Mouse (Mus musculus) small intestine, adult 2 months (tissue): ENCODE measurements at regions not wholly inside any gene's neighbourhood (a gene's known extent, or its start where the extent isn't known, plus 50 kb on each side); places are given as distances from the start of the nearest gene placed in this dataset.

Experiments used
- H3K27ac ChIP-seq: fragments of 200-500 bp; 2 replicates; pipeline ENCODE4 v1.5.1; 2012; ENCODE audit warnings: low read depth, low read length, control low read depth, inconsistent platforms; ENCODE audit not compliant: insufficient read depth
- H3K27me3 ChIP-seq: fragments of 200-500 bp; 2 replicates; pipeline ENCODE4 v1.6.1; 2012; ENCODE audit warnings: mild to moderate bottlenecking, moderate library complexity, low read length, inconsistent platforms; ENCODE audit not compliant: control insufficient read depth, insufficient read depth
- H3K36me3 ChIP-seq: fragments of 200-500 bp; 2 replicates; pipeline ENCODE4 v1.6.1; 2012; ENCODE audit warnings: mild to moderate bottlenecking, low read length, control low read depth, inconsistent platforms; ENCODE audit not compliant: control insufficient read depth, insufficient read depth
- H3K4me1 ChIP-seq: fragments of 200-500 bp; 2 replicates; pipeline ENCODE4 v1.6.1; 2012; ENCODE audit warnings: low read length, inconsistent platforms, mixed read lengths; ENCODE audit not compliant: control insufficient read depth, insufficient read depth, insufficient read length
- H3K4me3 ChIP-seq: fragments of 200-500 bp; 2 replicates; pipeline ENCODE4 v1.5.1; 2012; ENCODE audit warnings: low read depth, mild to moderate bottlenecking, control low read depth, inconsistent platforms, low read length, moderate library complexity
- CTCF ChIP-seq: fragments of 200-500 bp; IDR thresholded peaks from 2 replicates; pipeline ENCODE4 v1.5.1; 2012; ENCODE audit warnings: low read depth, mild to moderate bottlenecking, control low read depth, inconsistent platforms, low read length, moderate library complexity, mixed read lengths; ENCODE audit not compliant: insufficient replicate concordance, insufficient read length; ENCODE audit errors: extremely low read depth
- POLR2A ChIP-seq: fragments of 200-500 bp; IDR thresholded peaks from 2 replicates; pipeline ENCODE4 v1.6.1; 2012; ENCODE audit warnings: low read depth, mild to moderate bottlenecking, control low read depth, inconsistent platforms, low read length, moderate library complexity
- WGBS: fragments of 180-500 bp; shearing (Covaris S2); methylation state at CpG from one replicate; pipeline ENCODE4 v1.1.7; 2018; 5-methylcytosine and 5-hydroxymethylcytosine counted together

GRCm38 (mm10) chr19:30489786-30490185, 59.7 kb downstream of the Dkk1 start:
- Histone ChIP-seq H3K36me3 (no peaks in the 10 kb centered on the region), H3K4me1 (no peaks in the 10 kb centered on the region), H3K4me3 (no peak overlapping the region), H3K27me3 (no peaks in the 10 kb centered on the region), H3K27ac (no peak overlapping the region)
- WGBS, result 70% methylated on average over 3 of the region's 3 CpGs
- no peak for TF ChIP-seq CTCF
- TF ChIP-seq POLR2A, result no peak

GRCm38 (mm10) chr19:30490916-30491315, 58.5 kb downstream of the Dkk1 start:
- no peaks in the 10 kb centered on the region for H3K27me3 ChIP-seq
- no peaks in the 10 kb centered on the region for H3K36me3 ChIP-seq
- no peak overlapping the region for H3K4me3 ChIP-seq
- 58% methylated on average over 9 of the region's 9 CpGs for WGBS
- TF ChIP-seq CTCF, result no peak
- TF ChIP-seq POLR2A, result no peak
- no peaks in the 10 kb centered on the region for H3K4me1 ChIP-seq
- no peak overlapping the region for H3K27ac ChIP-seq
